Mouse (Mus musculus): Measurements from ENCODE around the gene Slc50a1. TPM values are rescaled to one million over a fixed set of nuclear protein-coding genes. Genes with fewer than 3 reads are reported as not detected.

The Slc50a1 gene
- polyA plus RNA-seq, 1 experiment from 2014 or later = 31.5 TPM

DNA sequence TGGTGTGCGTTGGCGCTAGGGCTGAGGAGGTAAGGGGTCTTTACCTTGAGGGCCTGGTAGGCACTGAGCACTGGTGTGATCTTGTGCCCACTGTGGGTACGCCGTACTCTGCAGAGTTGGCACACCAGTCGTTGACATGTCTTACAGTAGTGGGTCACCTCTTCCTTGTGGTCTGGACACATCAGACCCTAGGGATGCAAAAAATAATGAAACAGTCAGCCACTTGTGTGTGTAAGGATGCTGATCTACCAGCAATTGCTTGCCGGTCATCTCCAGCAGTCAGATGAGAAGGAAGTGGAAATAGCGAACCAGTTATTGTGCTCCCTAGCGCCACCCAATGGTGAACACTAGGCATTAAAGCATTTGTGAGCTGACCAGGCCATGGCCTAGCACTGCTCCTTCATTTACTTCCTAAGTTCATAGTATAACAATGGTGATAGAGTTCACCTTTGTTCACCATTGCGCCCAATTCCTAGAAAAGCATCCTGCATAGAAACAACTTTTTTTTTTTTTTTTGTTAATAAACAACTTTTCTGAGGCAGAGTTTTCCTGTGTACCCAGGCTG, 28.0 kb downstream of the Slc50a1 start:
- WGBS = 67% methylated on average over 9 of the region's 9 CpGs
- H3K27ac ChIP-seq (ENCODE audit: low read depth, low read length) = no peak overlapping the region
- no peak overlapping the region for H3K4me3 ChIP-seq (ENCODE audit: low read depth, low read length)
- H3K9ac ChIP-seq (ENCODE audit: low read depth, low read length) = no peak overlapping the region
- peaks cover 24% of the 10 kb centered on the region for H3K27me3 ChIP-seq (replicated peaks; ENCODE audit: control insufficient read depth, insufficient read depth, low read length)
- H3K4me2 ChIP-seq = no peak overlapping the region
- DNase-seq (ENCODE audit: low spot score) (no peak), ATAC-seq (replicated peaks; ENCODE audit: low FRiP score) (no peak)
- H3K36me3 ChIP-seq (ENCODE audit: control insufficient read depth, insufficient read depth, low read length) = no peaks in the 10 kb centered on the region
- peaks cover 29% of the 10 kb centered on the region for H3K4me1 ChIP-seq (replicated peaks; ENCODE audit: control insufficient read depth, insufficient read depth, low read length)
- H3K9me3 ChIP-seq (ENCODE audit: control insufficient read depth, low read length) = no peaks in the 10 kb centered on the region

DNA sequence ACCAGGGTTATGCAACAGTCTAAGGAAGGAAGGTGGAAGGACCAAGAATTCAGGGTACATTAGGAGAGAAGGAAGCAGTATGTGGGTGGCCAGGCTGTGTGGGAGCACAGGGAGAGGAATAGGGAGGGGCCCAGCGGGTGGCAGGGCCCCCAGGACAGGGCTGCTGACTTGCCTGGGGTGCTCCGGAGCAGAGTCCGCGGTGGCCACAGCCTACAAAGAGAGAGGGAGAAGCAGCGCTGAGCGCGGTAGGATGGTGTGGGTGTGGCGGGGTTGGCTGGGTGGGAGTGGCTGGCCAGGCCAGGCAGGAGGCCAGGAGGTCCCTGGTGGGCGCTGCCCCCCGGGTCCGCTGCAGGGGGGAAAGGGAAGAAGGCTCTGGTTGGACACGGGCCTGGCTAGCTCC, 31.9 kb downstream of the Slc50a1 start:
- Histone ChIP-seq H3K27me3 (replicated peaks; ENCODE audit: control insufficient read depth, insufficient read depth, low read length) (peaks cover 6% of the 10 kb centered on the region), H3K4me1 (replicated peaks; ENCODE audit: control insufficient read depth, insufficient read depth, low read length) (peaks cover 3% of the 10 kb centered on the region; the same call in 1 of the 2 replicates), H3K4me3 (ENCODE audit: low read depth, low read length) (no peak overlapping the region), H3K9ac (ENCODE audit: low read depth, low read length) (no peak overlapping the region), H3K36me3 (ENCODE audit: control insufficient read depth, insufficient read depth, low read length) (no peaks in the 10 kb centered on the region), H3K9me3 (ENCODE audit: control insufficient read depth, low read length) (no peaks in the 10 kb centered on the region), H3K4me2 (no peak overlapping the region), H3K27ac (ENCODE audit: low read depth, low read length) (no peak overlapping the region)
- DNase-seq (ENCODE audit: low spot score) = no peak
- no peak for ATAC-seq (replicated peaks; ENCODE audit: low FRiP score)
- 57% methylated on average over 12 of the region's 12 CpGs for WGBS

DNA sequence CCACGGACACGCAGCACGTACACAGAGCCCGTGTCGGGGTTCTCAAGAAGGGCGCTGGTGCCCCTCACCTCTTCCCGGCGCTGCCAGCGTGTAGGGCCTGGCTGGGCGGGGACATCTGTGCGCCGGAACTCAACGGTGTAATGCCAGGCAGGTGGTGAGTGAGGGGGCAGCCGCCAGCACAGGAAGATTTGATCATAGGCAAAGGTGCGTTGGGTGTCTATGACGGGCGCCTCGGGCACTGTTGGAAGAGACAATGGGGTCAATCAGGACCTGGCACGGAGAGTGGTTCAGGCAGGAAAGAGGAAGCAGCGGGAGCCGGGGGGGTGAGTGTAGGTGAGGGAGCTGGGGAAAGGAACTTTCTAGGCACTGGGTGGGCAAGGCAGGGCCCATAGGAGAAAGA, 32.7 kb downstream of the Slc50a1 start:
- H3K27me3 ChIP-seq (replicated peaks; ENCODE audit: control insufficient read depth, insufficient read depth, low read length) = peaks cover 4% of the 10 kb centered on the region
- no peaks in the 10 kb centered on the region for H3K9me3 ChIP-seq (ENCODE audit: control insufficient read depth, low read length)
- no peak overlapping the region for H3K9ac ChIP-seq (ENCODE audit: low read depth, low read length)
- no peaks in the 10 kb centered on the region; the same call in 1 of the 2 replicates for H3K4me1 ChIP-seq (replicated peaks; ENCODE audit: control insufficient read depth, insufficient read depth, low read length)
- no peaks in the 10 kb centered on the region for H3K36me3 ChIP-seq (ENCODE audit: control insufficient read depth, insufficient read depth, low read length)
- ATAC-seq (replicated peaks; ENCODE audit: low FRiP score) (no peak), DNase-seq (ENCODE audit: low spot score) (no peak)
- 87% methylated on average over 21 of the region's 21 CpGs for WGBS
- H3K4me3 ChIP-seq (ENCODE audit: low read depth, low read length) = no peak overlapping the region
- H3K4me2 ChIP-seq = no peak overlapping the region
- no peak overlapping the region for H3K27ac ChIP-seq (ENCODE audit: low read depth, low read length)

DNA sequence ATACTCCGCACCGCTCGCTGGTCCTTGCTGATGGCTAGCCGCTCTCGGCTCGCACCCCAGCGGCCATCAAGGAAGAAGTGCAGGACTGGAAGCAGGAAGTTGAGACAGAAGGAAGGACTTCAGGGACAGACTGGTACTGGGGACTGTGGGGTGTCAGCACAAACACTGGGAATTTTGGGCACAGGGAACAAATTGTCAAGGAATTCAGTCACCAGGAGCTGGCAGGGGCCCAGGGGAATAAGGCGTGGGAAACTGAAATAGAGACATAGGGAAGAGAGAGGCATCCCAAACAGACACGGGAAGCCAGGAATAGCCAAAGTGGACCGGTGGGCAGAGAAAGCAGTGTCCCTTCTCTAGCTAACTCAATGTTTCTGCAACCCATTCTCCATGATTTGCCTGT, 33.9 kb downstream of the Slc50a1 start:
- Histone ChIP-seq H3K27me3 (replicated peaks; ENCODE audit: control insufficient read depth, insufficient read depth, low read length) (peaks cover 8% of the 10 kb centered on the region), H3K9ac (ENCODE audit: low read depth, low read length) (no peak overlapping the region), H3K36me3 (ENCODE audit: control insufficient read depth, insufficient read depth, low read length) (no peaks in the 10 kb centered on the region), H3K4me3 (ENCODE audit: low read depth, low read length) (no peak overlapping the region), H3K27ac (ENCODE audit: low read depth, low read length) (no peak overlapping the region), H3K9me3 (ENCODE audit: control insufficient read depth, low read length) (no peaks in the 10 kb centered on the region), H3K4me1 (replicated peaks; ENCODE audit: control insufficient read depth, insufficient read depth, low read length) (no peaks in the 10 kb centered on the region; the same call in 1 of the 2 replicates), H3K4me2 (no peak overlapping the region)
- ATAC-seq (replicated peaks; ENCODE audit: low FRiP score) (no peak), DNase-seq (ENCODE audit: low spot score) (no peak)
- 83% methylated on average over 10 of the region's 10 CpGs for WGBS

DNA sequence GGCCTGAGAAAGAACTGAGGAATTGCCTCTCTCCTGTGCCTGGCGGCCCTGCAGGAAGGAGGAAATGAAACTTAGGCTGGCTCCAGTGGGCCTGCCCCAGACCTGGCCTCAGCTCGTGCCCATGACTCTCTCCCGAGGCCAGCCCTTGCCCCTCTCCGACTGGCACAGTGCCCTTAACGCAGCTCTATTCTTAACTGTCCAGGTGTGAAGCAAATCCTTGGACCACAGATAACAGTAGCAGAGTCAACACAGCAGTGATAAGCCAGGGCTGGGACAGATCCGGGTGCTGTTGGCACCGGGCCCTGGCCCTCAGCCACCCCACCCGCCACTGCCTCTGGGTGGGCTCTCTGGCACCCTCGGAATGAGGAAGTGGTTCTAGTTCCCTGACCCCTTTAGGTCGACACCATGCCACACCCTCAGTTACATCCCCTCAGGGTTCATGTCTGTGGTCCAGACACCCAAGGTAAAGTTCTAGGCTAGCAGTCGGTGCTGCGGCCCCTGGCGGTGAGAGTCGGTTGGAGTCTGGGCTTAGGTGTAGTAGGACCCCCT, 36.7 kb downstream of the Slc50a1 start:
- 69% methylated on average over 14 of the region's 14 CpGs for whole genome bisulfite sequencing
- ATAC-seq (replicated peaks; ENCODE audit: low FRiP score) = no peak
- H3K9ac ChIP-seq (ENCODE audit: low read depth, low read length) = no peak overlapping the region
- H3K36me3 ChIP-seq (ENCODE audit: control insufficient read depth, insufficient read depth, low read length) = no peaks in the 10 kb centered on the region
- H3K4me1 ChIP-seq (replicated peaks; ENCODE audit: control insufficient read depth, insufficient read depth, low read length) = peaks cover 4% of the 10 kb centered on the region
- no peak overlapping the region for H3K27ac ChIP-seq (ENCODE audit: low read depth, low read length)
- H3K9me3 ChIP-seq (ENCODE audit: control insufficient read depth, low read length) = no peaks in the 10 kb centered on the region
- H3K27me3 ChIP-seq (replicated peaks; ENCODE audit: control insufficient read depth, insufficient read depth, low read length) = peaks cover 18% of the 10 kb centered on the region
- no peak overlapping the region for H3K4me3 ChIP-seq (ENCODE audit: low read depth, low read length)
- no peak for DNase-seq (ENCODE audit: low spot score)
- no peak overlapping the region for H3K4me2 ChIP-seq

DNA sequence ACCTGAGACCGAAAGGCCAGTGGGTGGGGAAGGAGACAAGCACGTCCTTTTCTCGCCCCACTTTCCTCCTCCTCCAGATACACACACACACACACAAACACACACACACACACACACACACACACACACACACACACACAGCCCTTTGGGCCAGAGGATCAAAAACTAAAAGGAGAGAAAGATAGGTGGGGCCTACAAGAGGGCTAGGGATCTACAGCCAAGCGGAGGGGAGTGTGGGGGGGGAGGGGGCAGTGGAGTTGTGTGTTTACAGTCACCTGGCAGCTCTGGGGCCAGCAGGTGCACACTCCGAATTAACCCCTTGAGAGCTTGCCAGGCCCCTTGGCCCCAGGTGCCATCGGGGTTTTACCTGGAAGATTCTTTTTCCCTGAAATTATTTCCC, 37.8 kb downstream of the Slc50a1 start:
- H3K27me3 ChIP-seq (replicated peaks; ENCODE audit: control insufficient read depth, insufficient read depth, low read length) = peaks cover 21% of the 10 kb centered on the region
- WGBS = 73% methylated on average over 6 of the region's 6 CpGs

DNA sequence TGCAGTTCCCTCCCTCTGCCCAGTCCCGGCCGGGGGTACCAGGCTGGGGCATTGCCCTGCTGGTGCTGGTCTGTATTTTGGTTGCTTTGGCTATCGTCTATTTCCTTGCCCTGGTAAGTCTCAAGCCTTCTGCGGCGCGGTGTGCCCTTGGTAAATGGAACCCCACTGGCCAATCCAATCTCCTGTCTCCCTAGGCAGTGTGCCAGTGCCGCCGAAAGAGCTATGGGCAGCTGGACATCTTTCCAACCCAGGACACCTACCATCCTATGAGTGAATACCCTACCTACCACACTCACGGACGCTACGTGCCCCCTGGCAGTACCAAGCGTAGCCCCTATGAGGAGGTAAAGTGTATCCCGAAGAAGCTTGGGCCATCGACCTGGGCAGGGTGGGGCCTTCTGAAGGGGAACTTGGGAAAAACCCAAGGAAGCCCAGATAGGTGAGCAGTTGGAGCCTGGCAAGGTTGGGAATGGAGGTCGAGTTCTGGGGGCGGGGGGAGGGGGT, 38.5 kb downstream of the Slc50a1 start:
- DNase-seq (ENCODE audit: low spot score) (no peak), ATAC-seq (replicated peaks; ENCODE audit: low FRiP score) (no peak)
- no peak overlapping the region for H3K4me2 ChIP-seq
- peaks cover 28% of the 10 kb centered on the region for H3K27me3 ChIP-seq (replicated peaks; ENCODE audit: control insufficient read depth, insufficient read depth, low read length)
- 70% methylated on average over 16 of the region's 16 CpGs for WGBS
- no peak overlapping the region for H3K4me3 ChIP-seq (ENCODE audit: low read depth, low read length)
- no peaks in the 10 kb centered on the region for H3K9me3 ChIP-seq (ENCODE audit: control insufficient read depth, low read length)
- peaks cover 18% of the 10 kb centered on the region for H3K4me1 ChIP-seq (replicated peaks; ENCODE audit: control insufficient read depth, insufficient read depth, low read length)
- H3K36me3 ChIP-seq (ENCODE audit: control insufficient read depth, insufficient read depth, low read length) = no peaks in the 10 kb centered on the region
- no peak overlapping the region for H3K27ac ChIP-seq (ENCODE audit: low read depth, low read length)
- H3K9ac ChIP-seq (ENCODE audit: low read depth, low read length) = no peak overlapping the region

More for the DNA sequence above, 37.8 kb downstream of the Slc50a1 start:
- Histone ChIP-seq H3K4me1 (replicated peaks; ENCODE audit: control insufficient read depth, insufficient read depth, low read length) (peaks cover 10% of the 10 kb centered on the region), H3K27ac (ENCODE audit: low read depth, low read length) (no peak overlapping the region), H3K36me3 (ENCODE audit: control insufficient read depth, insufficient read depth, low read length) (no peaks in the 10 kb centered on the region), H3K9ac (ENCODE audit: low read depth, low read length) (no peak overlapping the region), H3K4me3 (ENCODE audit: low read depth, low read length) (no peak overlapping the region), H3K4me2 (no peak overlapping the region), H3K9me3 (ENCODE audit: control insufficient read depth, low read length) (no peaks in the 10 kb centered on the region)
- no peak for DNase-seq (ENCODE audit: low spot score)
- ATAC-seq (replicated peaks; ENCODE audit: low FRiP score) = no peak

DNA sequence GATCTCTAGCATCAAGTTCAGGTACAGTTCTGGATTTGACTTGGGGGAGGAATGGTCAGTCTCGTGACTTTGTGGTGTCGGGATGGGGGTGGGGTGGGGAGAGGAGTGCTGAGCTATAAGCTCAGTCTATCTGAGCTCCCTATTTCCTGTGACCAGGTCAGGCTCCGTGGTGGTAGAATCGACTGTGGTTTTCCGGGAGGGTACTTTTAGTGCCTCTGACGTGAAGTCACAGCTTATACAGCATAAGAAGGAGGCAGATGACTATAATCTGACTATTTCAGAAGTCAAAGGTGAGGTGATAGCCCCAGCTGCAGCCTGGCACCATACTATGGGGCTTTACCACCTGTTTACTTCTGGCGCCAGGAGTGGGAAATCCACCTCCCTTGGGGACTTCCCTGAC, 39.0 kb downstream of the Slc50a1 start:
- no peak overlapping the region for H3K4me3 ChIP-seq (ENCODE audit: low read depth, low read length)
- ATAC-seq (replicated peaks; ENCODE audit: low FRiP score) = no peak
- peaks cover 32% of the 10 kb centered on the region for H3K27me3 ChIP-seq (replicated peaks; ENCODE audit: control insufficient read depth, insufficient read depth, low read length)
- H3K36me3 ChIP-seq (ENCODE audit: control insufficient read depth, insufficient read depth, low read length) = no peaks in the 10 kb centered on the region
- H3K4me1 ChIP-seq (replicated peaks; ENCODE audit: control insufficient read depth, insufficient read depth, low read length) = peaks cover 21% of the 10 kb centered on the region
- no peaks in the 10 kb centered on the region for H3K9me3 ChIP-seq (ENCODE audit: control insufficient read depth, low read length)
- no peak overlapping the region for H3K4me2 ChIP-seq
- 31% methylated on average over 7 of the region's 7 CpGs for WGBS
- H3K27ac ChIP-seq (ENCODE audit: low read depth, low read length) = no peak overlapping the region
- no peak for DNase-seq (ENCODE audit: low spot score)
- no peak overlapping the region for H3K9ac ChIP-seq (ENCODE audit: low read depth, low read length)

DNA sequence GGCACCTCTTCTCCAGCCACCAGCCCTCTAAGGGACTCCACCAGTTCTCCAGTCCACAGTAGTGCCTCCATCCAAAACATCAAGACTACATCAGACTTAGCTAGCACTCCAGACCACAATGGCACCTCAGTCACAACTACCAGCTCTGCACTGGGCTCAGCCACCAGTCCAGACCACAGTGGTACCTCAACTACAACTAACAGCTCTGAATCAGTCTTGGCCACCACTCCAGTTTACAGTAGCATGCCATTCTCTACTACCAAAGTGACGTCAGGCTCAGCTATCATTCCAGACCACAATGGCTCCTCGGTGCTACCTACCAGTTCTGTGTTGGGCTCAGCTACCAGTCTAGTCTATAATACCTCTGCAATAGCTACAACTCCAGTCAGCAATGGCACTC, 39.8 kb downstream of the Slc50a1 start:
- Histone ChIP-seq H3K4me2 (no peak overlapping the region), H3K36me3 (ENCODE audit: control insufficient read depth, insufficient read depth, low read length) (no peaks in the 10 kb centered on the region), H3K27me3 (replicated peaks; ENCODE audit: control insufficient read depth, insufficient read depth, low read length) (peaks cover 36% of the 10 kb centered on the region), H3K4me1 (replicated peaks; ENCODE audit: control insufficient read depth, insufficient read depth, low read length) (peaks cover 27% of the 10 kb centered on the region), H3K27ac (ENCODE audit: low read depth, low read length) (no peak overlapping the region), H3K9me3 (ENCODE audit: control insufficient read depth, low read length) (no peaks in the 10 kb centered on the region), H3K9ac (ENCODE audit: low read depth, low read length) (no peak overlapping the region), H3K4me3 (ENCODE audit: low read depth, low read length) (no peak overlapping the region)
- DNase-seq (ENCODE audit: low spot score) (no peak), ATAC-seq (replicated peaks; ENCODE audit: low FRiP score) (no peak)
- 61% methylated on average over 2 of the region's 2 CpGs for WGBS

Measured in liver, embryonic 11.5 days (tissue).